Mouse (Mus musculus): ENCODE results near the gene Pgm2. TPM values are rescaled to one million over a fixed set of nuclear protein-coding genes. Genes with fewer than 3 reads are reported as not detected.

The Pgm2 gene
- total and polyA plus RNA-seq, 2 experiments from 2014 or later = 6.5 to 10.4 TPM

GRCm38 (mm10) chr5:64047921-64048320 lies 44.8 kb upstream of the Pgm2 start:
- Histone ChIP-seq H3K9me3 (replicated peaks; ENCODE audit: control insufficient read depth, low read length) (no peaks in the 10 kb centered on the region), H3K27me3 (ENCODE audit: control insufficient read depth, insufficient read depth, low read length) (peaks cover 24% of the 10 kb centered on the region), H3K9ac (replicated peaks; ENCODE audit: low read depth, low read length) (no peak overlapping the region), H3K27ac (ENCODE audit: low read depth) (no peak overlapping the region), H3K36me3 (replicated peaks; ENCODE audit: control insufficient read depth, insufficient read depth, low read length) (no peaks in the 10 kb centered on the region), H3K4me1 (ENCODE audit: control insufficient read depth, insufficient read depth) (peaks cover 7% of the 10 kb centered on the region; the same call in 1 of the 2 replicates), H3K4me3 (ENCODE audit: low read depth, low read length) (no peak overlapping the region), H3K4me2 (ENCODE audit: low read depth, low read length) (no peak overlapping the region)
- TF ChIP-seq CTCF (IDR thresholded peaks at IDR 0.05; ENCODE audit: low read depth) (no peak), EP300 (IDR thresholded peaks at IDR 0.05; ENCODE audit: low read depth) (no peak)
- DNase-seq (ENCODE audit: low spot score) (no peak), ATAC-seq (ENCODE audit: insufficient read depth, low read depth) (no peak)
- WGBS = 56% methylated on average over 6 of the region's 6 CpGs

DNA sequence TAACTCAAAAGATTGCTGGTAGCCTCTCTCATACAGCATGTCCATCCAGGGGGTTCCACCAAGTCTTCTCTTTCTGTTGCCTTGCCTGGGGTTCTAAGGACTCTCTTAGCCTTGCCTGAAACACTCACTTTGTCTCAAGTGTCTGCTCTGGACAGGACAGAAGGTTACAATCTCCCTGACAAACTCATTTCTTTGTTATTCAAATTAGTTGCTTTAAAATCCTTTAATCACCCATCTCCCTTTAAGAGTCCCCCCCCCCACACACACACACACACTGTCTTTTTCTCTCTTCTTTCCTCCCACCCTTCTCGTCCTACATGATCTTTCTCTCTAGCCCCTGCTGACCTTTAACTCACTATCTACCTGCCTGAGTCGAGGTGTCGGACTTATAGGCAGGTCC lies 44.1 kb upstream of the Pgm2 start:
- WGBS = 51% methylated on average over 3 of the region's 3 CpGs
- Histone ChIP-seq H3K9ac (replicated peaks; ENCODE audit: low read depth, low read length) (no peak overlapping the region), H3K4me3 (ENCODE audit: low read depth, low read length) (no peak overlapping the region), H3K27me3 (ENCODE audit: control insufficient read depth, insufficient read depth, low read length) (peaks cover 24% of the 10 kb centered on the region), H3K27ac (ENCODE audit: low read depth) (no peak overlapping the region), H3K4me2 (ENCODE audit: low read depth, low read length) (no peak overlapping the region), H3K4me1 (ENCODE audit: control insufficient read depth, insufficient read depth) (peaks cover 7% of the 10 kb centered on the region; the same call in 1 of the 2 replicates), H3K36me3 (replicated peaks; ENCODE audit: control insufficient read depth, insufficient read depth, low read length) (no peaks in the 10 kb centered on the region), H3K9me3 (replicated peaks; ENCODE audit: control insufficient read depth, low read length) (no peaks in the 10 kb centered on the region)
- DNase-seq (ENCODE audit: low spot score) = no peak
- no peak for ATAC-seq (ENCODE audit: insufficient read depth, low read depth)
- TF ChIP-seq EP300 (IDR thresholded peaks at IDR 0.05; ENCODE audit: low read depth) (no peak), CTCF (IDR thresholded peaks at IDR 0.05; ENCODE audit: low read depth) (no peak)

GRCm38 (mm10) chr5:64049256-64049655 lies 43.5 kb upstream of the Pgm2 start:
- WGBS = 73% methylated on average over 5 of the region's 5 CpGs
- no peak overlapping the region for H3K4me2 ChIP-seq (ENCODE audit: low read depth, low read length)
- H3K4me1 ChIP-seq (ENCODE audit: control insufficient read depth, insufficient read depth) = peaks cover 7% of the 10 kb centered on the region; the same call in 1 of the 2 replicates
- no peak for TF ChIP-seq CTCF (IDR thresholded peaks at IDR 0.05; ENCODE audit: low read depth)
- TF ChIP-seq EP300 (IDR thresholded peaks at IDR 0.05; ENCODE audit: low read depth) = no peak
- no peak overlapping the region for H3K27ac ChIP-seq (ENCODE audit: low read depth)
- no peak overlapping the region for H3K9ac ChIP-seq (replicated peaks; ENCODE audit: low read depth, low read length)
- no peaks in the 10 kb centered on the region for H3K9me3 ChIP-seq (replicated peaks; ENCODE audit: control insufficient read depth, low read length)
- no peaks in the 10 kb centered on the region for H3K36me3 ChIP-seq (replicated peaks; ENCODE audit: control insufficient read depth, insufficient read depth, low read length)
- no peak for DNase-seq (ENCODE audit: low spot score)
- H3K27me3 ChIP-seq (ENCODE audit: control insufficient read depth, insufficient read depth, low read length) = peaks cover 24% of the 10 kb centered on the region
- H3K4me3 ChIP-seq (ENCODE audit: low read depth, low read length) = no peak overlapping the region
- no peak for ATAC-seq (ENCODE audit: insufficient read depth, low read depth)

DNA sequence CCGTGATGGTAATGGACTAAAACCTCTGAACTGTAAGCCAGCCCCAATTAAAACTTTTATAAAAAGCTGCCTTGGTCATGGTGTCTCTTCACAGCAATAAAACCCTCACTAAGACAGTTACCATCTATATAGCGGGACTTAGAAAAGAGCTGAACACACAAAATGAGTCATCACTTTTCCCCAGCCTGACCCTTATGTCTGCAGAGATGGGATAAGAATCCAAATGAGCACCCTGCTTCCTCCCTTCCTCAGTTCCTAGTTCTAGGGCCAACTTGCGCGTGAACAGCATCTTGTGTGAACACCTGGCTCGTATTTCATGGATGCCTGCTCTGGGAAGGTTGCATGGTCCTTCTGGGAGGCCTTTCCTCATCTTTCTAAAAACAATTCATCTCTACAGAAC lies 39.7 kb upstream of the Pgm2 start:
- ATAC-seq (ENCODE audit: insufficient read depth, low read depth) = no peak
- Histone ChIP-seq H3K9me3 (replicated peaks; ENCODE audit: control insufficient read depth, low read length) (peaks cover 6% of the 10 kb centered on the region; the same call in 1 of the 2 replicates), H3K4me2 (ENCODE audit: low read depth, low read length) (no peak overlapping the region), H3K4me3 (ENCODE audit: low read depth, low read length) (no peak overlapping the region), H3K27me3 (ENCODE audit: control insufficient read depth, insufficient read depth, low read length) (peaks cover 16% of the 10 kb centered on the region; the same call in 1 of the 2 replicates), H3K27ac (ENCODE audit: low read depth) (no peak overlapping the region), H3K4me1 (ENCODE audit: control insufficient read depth, insufficient read depth) (no peaks in the 10 kb centered on the region), H3K9ac (replicated peaks; ENCODE audit: low read depth, low read length) (no peak overlapping the region), H3K36me3 (replicated peaks; ENCODE audit: control insufficient read depth, insufficient read depth, low read length) (no peaks in the 10 kb centered on the region)
- no peak for DNase-seq (ENCODE audit: low spot score)
- 82% methylated on average over 5 of the region's 5 CpGs for WGBS
- TF ChIP-seq EP300 (IDR thresholded peaks at IDR 0.05; ENCODE audit: low read depth) (no peak), CTCF (IDR thresholded peaks at IDR 0.05; ENCODE audit: low read depth) (no peak)

GRCm38 (mm10) chr5:64056210-64056609 lies 36.5 kb upstream of the Pgm2 start:
- no peak overlapping the region for H3K4me3 ChIP-seq (ENCODE audit: low read depth, low read length)
- peaks cover 6% of the 10 kb centered on the region for H3K9me3 ChIP-seq (replicated peaks; ENCODE audit: control insufficient read depth, low read length)
- H3K27ac ChIP-seq (ENCODE audit: low read depth) = no peak overlapping the region
- no peak for DNase-seq (ENCODE audit: low spot score)
- H3K36me3 ChIP-seq (replicated peaks; ENCODE audit: control insufficient read depth, insufficient read depth, low read length) = no peaks in the 10 kb centered on the region
- H3K4me2 ChIP-seq (ENCODE audit: low read depth, low read length) = no peak overlapping the region
- no peak for ATAC-seq (ENCODE audit: insufficient read depth, low read depth)
- 91% methylated on average over 6 of the region's 6 CpGs for WGBS
- no peak overlapping the region for H3K9ac ChIP-seq (replicated peaks; ENCODE audit: low read depth, low read length)
- H3K27me3 ChIP-seq (ENCODE audit: control insufficient read depth, insufficient read depth, low read length) = peaks cover 27% of the 10 kb centered on the region
- H3K4me1 ChIP-seq (ENCODE audit: control insufficient read depth, insufficient read depth) = no peaks in the 10 kb centered on the region
- TF ChIP-seq EP300 (IDR thresholded peaks at IDR 0.05; ENCODE audit: low read depth) = no peak
- TF ChIP-seq CTCF (IDR thresholded peaks at IDR 0.05; ENCODE audit: low read depth) = no peak

DNA sequence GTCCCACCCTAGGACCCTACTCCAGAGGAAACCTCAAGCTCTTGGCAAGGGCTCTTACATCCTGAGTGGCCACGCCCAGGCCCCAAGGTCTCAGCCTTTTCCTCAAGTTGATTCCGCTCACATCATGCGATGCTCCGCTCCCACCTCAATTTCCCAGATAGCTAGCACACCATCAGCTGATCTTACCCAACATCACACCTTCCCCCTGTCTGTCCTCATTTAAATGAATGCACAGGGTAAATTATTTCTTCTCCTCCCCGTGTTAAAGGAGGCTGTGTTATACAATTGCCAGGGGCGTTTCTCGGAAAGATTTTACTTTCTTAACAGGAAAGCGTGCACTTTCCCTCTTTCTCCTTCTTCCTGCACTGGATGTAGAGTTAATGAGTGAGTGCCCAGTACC lies 31.9 kb upstream of the Pgm2 start:
- no peak for TF ChIP-seq EP300 (IDR thresholded peaks at IDR 0.05; ENCODE audit: low read depth)
- TF ChIP-seq CTCF (IDR thresholded peaks at IDR 0.05; ENCODE audit: low read depth) = no peak
- ATAC-seq (ENCODE audit: insufficient read depth, low read depth) (no peak), DNase-seq (ENCODE audit: low spot score) (no peak)
- H3K9ac ChIP-seq (replicated peaks; ENCODE audit: low read depth, low read length) = no peak overlapping the region
- peaks cover 67% of the 10 kb centered on the region for H3K27me3 ChIP-seq (ENCODE audit: control insufficient read depth, insufficient read depth, low read length)
- H3K4me2 ChIP-seq (ENCODE audit: low read depth, low read length) = no peak overlapping the region
- no peaks in the 10 kb centered on the region; the same call in 1 of the 2 replicates for H3K9me3 ChIP-seq (replicated peaks; ENCODE audit: control insufficient read depth, low read length)
- 90% methylated on average over 8 of the region's 8 CpGs for WGBS
- no peak overlapping the region for H3K27ac ChIP-seq (ENCODE audit: low read depth)
- H3K36me3 ChIP-seq (replicated peaks; ENCODE audit: control insufficient read depth, insufficient read depth, low read length) = no peaks in the 10 kb centered on the region
- H3K4me1 ChIP-seq (ENCODE audit: control insufficient read depth, insufficient read depth) = peaks cover 8% of the 10 kb centered on the region
- H3K4me3 ChIP-seq (ENCODE audit: low read depth, low read length) = no peak overlapping the region

Data from heart, postnatal 0 days (tissue).